Mouse (Mus musculus): ENCODE data around the gene Ctnna2. TPM values are rescaled to one million over a fixed set of nuclear protein-coding genes. Genes with fewer than 3 reads are reported as not detected.

The Ctnna2 gene
- polyA plus RNA-seq, 1 experiment from 2014 or later = 0.12 TPM

- Histone ChIP-seq H3K4me1 (replicated peaks) (no peaks in the 10 kb centered on the region), H3K9me3 (replicated peaks) (no peaks in the 10 kb centered on the region), H3K9ac (no peak overlapping the region), H3K27ac (replicated peaks) (no peak overlapping the region), H3K4me3 (replicated peaks) (no peak overlapping the region), H3K36me3 (replicated peaks) (no peaks in the 10 kb centered on the region), H3K4me2 (no peak overlapping the region), H3K27me3 (no peaks in the 10 kb centered on the region)
- 54% methylated on average over 5 of the region's 5 CpGs for WGBS (ENCODE audit: insufficient replicate concordance)
- no peak for ATAC-seq (ENCODE audit: insufficient read depth)
Measured at GRCm38 (mm10) chr6:77724042-77724951, 255.2 kb downstream of the Ctnna2 start.

DNA sequence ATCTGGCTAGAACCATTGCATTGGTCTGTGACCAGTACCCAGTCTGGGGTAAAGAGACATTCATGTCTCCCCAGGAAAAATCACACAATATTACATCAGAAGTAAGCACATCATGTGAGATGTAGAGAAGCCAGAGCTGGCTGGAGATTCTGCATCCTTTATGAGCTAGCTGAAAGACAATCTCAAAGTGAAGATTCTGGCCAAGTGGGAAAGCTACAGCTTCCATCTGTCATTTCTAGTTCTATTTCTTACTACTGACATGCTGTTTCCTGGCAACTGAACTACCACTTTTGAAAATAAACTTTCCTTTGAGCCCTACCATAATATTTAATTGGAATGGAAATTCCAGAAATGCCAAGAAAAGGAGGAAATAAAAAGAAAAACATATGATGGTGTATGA lies 285.4 kb downstream of the Ctnna2 start:
- Histone ChIP-seq H3K4me2 (no peak overlapping the region), H3K36me3 (replicated peaks) (no peaks in the 10 kb centered on the region), H3K27me3 (no peaks in the 10 kb centered on the region), H3K9ac (no peak overlapping the region), H3K9me3 (replicated peaks) (no peaks in the 10 kb centered on the region), H3K27ac (replicated peaks) (no peak overlapping the region), H3K4me3 (replicated peaks) (no peak overlapping the region), H3K4me1 (replicated peaks) (no peaks in the 10 kb centered on the region)
- no peak for ATAC-seq (ENCODE audit: insufficient read depth)

DNA sequence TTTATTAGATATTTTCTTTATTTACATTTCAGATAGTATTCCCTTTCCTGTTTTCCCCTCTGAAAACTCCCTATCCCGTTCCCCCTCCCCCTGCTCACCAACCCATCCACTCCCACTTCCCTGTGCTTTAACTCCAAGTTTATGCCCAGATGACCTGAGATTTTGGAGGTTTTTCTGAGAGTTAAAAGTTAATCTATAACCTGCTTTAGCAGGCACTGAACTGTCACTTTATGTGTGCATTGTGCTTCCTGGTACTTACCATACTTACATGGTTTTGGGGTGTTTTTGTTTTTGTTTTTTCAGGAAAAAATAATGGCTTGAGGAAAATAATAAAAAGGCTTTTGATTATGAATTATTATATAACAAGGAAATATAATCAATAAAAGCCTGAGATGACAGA lies 292.3 kb downstream of the Ctnna2 start:
- Histone ChIP-seq H3K27me3 (no peaks in the 10 kb centered on the region), H3K4me1 (replicated peaks) (no peaks in the 10 kb centered on the region), H3K36me3 (replicated peaks) (no peaks in the 10 kb centered on the region), H3K4me3 (replicated peaks) (no peak overlapping the region), H3K4me2 (no peak overlapping the region), H3K27ac (replicated peaks) (no peak overlapping the region), H3K9me3 (replicated peaks) (no peaks in the 10 kb centered on the region), H3K9ac (no peak overlapping the region)
- WGBS (ENCODE audit: insufficient replicate concordance) = 43% methylated on average over 1 of the region's 1 CpGs
- no peak for ATAC-seq (ENCODE audit: insufficient read depth)

- 8% methylated on average over 6 of the region's 6 CpGs for WGBS (ENCODE audit: insufficient replicate concordance)
- Histone ChIP-seq H3K27me3 (no peaks in the 10 kb centered on the region), H3K27ac (replicated peaks) (no peak overlapping the region), H3K4me1 (replicated peaks) (no peaks in the 10 kb centered on the region), H3K9ac (no peak overlapping the region), H3K36me3 (replicated peaks) (no peaks in the 10 kb centered on the region), H3K9me3 (replicated peaks) (no peaks in the 10 kb centered on the region), H3K4me2 (no peak overlapping the region), H3K4me3 (replicated peaks) (no peak overlapping the region)
- no peak for ATAC-seq (ENCODE audit: insufficient read depth)
Measured at GRCm38 (mm10) chr6:77650127-77650526, 329.4 kb downstream of the Ctnna2 start.

DNA sequence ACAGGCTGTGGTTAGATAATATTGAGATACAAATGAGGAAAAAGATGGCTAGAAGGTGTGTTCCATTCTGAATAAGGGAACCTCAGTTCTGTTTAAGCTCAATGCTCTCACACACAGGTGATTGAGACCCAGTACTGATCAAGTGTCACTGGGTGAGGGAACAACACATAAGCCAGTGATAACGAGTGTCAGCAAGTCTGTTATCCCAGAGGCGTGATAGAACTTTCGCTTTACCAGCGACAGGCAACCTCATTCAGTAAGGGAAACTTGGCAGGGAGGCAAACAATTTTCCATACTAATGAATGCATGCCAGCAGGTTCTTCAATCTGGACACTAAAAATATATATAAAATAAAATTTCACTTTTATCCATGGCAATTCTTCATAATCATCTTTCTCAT lies 334.9 kb downstream of the Ctnna2 start:
- Histone ChIP-seq H3K4me3 (replicated peaks) (no peak overlapping the region), H3K4me1 (replicated peaks) (no peaks in the 10 kb centered on the region), H3K9me3 (replicated peaks) (no peaks in the 10 kb centered on the region), H3K36me3 (replicated peaks) (no peaks in the 10 kb centered on the region), H3K27ac (replicated peaks) (no peak overlapping the region), H3K9ac (no peak overlapping the region), H3K27me3 (no peaks in the 10 kb centered on the region), H3K4me2 (no peak overlapping the region)
- ATAC-seq (ENCODE audit: insufficient read depth) = no peak
- WGBS (ENCODE audit: insufficient replicate concordance) = 59% methylated on average over 4 of the region's 4 CpGs

DNA sequence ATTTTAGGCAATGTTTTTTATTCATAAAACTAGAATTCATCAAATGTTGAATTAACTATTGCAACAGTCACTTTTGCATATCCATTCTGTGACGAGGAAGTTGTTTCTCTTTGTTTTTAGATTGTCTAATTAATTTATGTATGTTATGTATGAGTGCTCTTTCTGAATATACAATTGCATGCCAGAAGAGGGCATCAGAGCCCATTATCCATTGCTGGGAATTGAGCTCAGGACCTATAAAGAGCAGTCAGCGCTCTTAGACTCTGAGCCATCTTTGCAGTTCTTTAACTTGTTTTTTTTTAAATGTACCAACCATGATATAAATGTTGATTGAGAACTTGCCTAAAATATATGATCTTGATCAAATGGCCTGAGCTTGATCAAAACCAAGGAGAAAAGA lies 340.7 kb downstream of the Ctnna2 start:
- Histone ChIP-seq H3K36me3 (replicated peaks) (no peaks in the 10 kb centered on the region), H3K4me2 (no peak overlapping the region), H3K9ac (no peak overlapping the region), H3K27me3 (no peaks in the 10 kb centered on the region), H3K27ac (replicated peaks) (no peak overlapping the region), H3K4me3 (replicated peaks) (no peak overlapping the region), H3K9me3 (replicated peaks) (no peaks in the 10 kb centered on the region), H3K4me1 (replicated peaks) (no peaks in the 10 kb centered on the region)
- 70% methylated on average over 2 of the region's 2 CpGs for WGBS (ENCODE audit: insufficient replicate concordance)
- no peak for ATAC-seq (ENCODE audit: insufficient read depth)

GRCm38 (mm10) chr6:77633997-77634396 lies 345.5 kb downstream of the Ctnna2 start:
- H3K4me1 ChIP-seq (replicated peaks) = no peaks in the 10 kb centered on the region
- WGBS (ENCODE audit: insufficient replicate concordance) = 40% methylated on average over 9 of the region's 9 CpGs
- no peaks in the 10 kb centered on the region for H3K27me3 ChIP-seq
- H3K27ac ChIP-seq (replicated peaks) = no peak overlapping the region
- H3K4me2 ChIP-seq = no peak overlapping the region
- H3K9me3 ChIP-seq (replicated peaks) = no peaks in the 10 kb centered on the region
- H3K36me3 ChIP-seq (replicated peaks) = no peaks in the 10 kb centered on the region
- no peak for ATAC-seq (ENCODE audit: insufficient read depth)
- H3K4me3 ChIP-seq (replicated peaks) = no peak overlapping the region
- no peak overlapping the region for H3K9ac ChIP-seq

DNA sequence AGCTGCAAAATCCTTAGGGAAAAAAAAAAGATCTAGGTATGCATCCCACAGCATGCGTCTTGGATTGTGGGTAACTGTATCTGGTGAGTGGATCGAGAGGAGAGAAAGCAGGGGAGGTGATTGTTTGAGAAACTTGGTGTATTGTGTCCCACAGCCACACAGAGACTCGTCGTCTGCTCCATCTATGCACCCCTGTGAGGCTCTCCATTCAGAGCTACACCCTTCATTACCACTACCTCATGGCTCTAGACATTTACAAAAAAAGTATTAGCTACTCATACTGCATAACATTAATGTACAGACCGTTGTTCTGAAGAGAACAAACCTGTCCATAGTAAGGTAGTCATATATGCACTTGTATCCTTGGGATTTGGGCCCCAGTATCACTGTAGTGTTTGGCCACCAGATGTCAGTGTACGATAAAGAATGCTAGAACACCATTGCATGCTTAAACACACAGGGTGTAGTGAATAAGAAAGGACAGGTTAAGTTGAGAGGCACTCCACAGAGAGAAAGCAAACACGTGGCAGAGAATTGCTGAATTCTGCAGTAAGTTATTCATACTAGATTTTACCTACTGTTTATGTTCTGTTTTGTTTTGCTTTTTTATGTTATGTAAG lies 350.8 kb downstream of the Ctnna2 start:
- H3K4me1 ChIP-seq (replicated peaks) = no peaks in the 10 kb centered on the region
- H3K27ac ChIP-seq (replicated peaks) = no peak overlapping the region
- no peak overlapping the region for H3K4me2 ChIP-seq
- H3K9me3 ChIP-seq (replicated peaks) = no peaks in the 10 kb centered on the region
- H3K36me3 ChIP-seq (replicated peaks) = no peaks in the 10 kb centered on the region
- H3K27me3 ChIP-seq = no peaks in the 10 kb centered on the region
- no peak for ATAC-seq (ENCODE audit: insufficient read depth)
- no peak overlapping the region for H3K9ac ChIP-seq
- 43% methylated on average over 7 of the region's 7 CpGs for WGBS (ENCODE audit: insufficient replicate concordance)
- H3K4me3 ChIP-seq (replicated peaks) = no peak overlapping the region

- ATAC-seq (ENCODE audit: insufficient read depth) = no peak
Measured at GRCm38 (mm10) chr6:77604642-77605392, 374.7 kb downstream of the Ctnna2 start.

DNA sequence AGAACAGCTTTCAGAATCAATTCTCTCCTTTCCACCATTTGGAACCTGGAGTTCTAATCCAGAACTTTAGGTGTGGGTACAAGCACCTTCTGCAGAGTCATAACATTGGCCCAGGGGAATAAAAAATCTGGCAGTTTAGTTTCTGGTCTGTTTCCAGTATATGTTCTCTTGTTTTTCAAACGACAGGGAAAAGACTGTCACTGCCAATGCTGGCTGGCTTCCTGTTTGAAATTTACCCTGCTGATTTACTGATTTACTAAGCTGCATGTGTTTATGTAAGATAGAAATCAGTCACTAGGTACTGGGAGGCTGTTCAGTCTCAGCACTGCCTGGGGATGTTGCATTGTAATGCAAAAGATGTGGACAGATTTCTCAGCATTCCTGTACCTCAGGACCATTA lies 375.6 kb downstream of the Ctnna2 start:
- no peak overlapping the region for H3K4me3 ChIP-seq (replicated peaks)
- H3K36me3 ChIP-seq (replicated peaks) = no peaks in the 10 kb centered on the region
- H3K9me3 ChIP-seq (replicated peaks) = no peaks in the 10 kb centered on the region
- H3K9ac ChIP-seq = no peak overlapping the region
- 11% methylated on average over 1 of the region's 1 CpGs for WGBS (ENCODE audit: insufficient replicate concordance)
- no peak overlapping the region for H3K4me2 ChIP-seq
- H3K4me1 ChIP-seq (replicated peaks) = no peaks in the 10 kb centered on the region
- no peak for ATAC-seq (ENCODE audit: insufficient read depth)
- H3K27me3 ChIP-seq = no peaks in the 10 kb centered on the region
- no peak overlapping the region for H3K27ac ChIP-seq (replicated peaks)

More at GRCm38 (mm10) chr6:77604642-77605392, 374.7 kb downstream of the Ctnna2 start:
- Histone ChIP-seq H3K27ac (replicated peaks) (no peak overlapping the region), H3K27me3 (no peaks in the 10 kb centered on the region), H3K4me1 (replicated peaks) (no peaks in the 10 kb centered on the region), H3K9ac (no peak overlapping the region), H3K9me3 (replicated peaks) (no peaks in the 10 kb centered on the region), H3K4me2 (no peak overlapping the region), H3K4me3 (replicated peaks) (no peak overlapping the region), H3K36me3 (replicated peaks) (no peaks in the 10 kb centered on the region)
- WGBS (ENCODE audit: insufficient replicate concordance) = 74% methylated on average over 14 of the region's 14 CpGs

GRCm38 (mm10) chr6:77599244-77599643 lies 380.3 kb downstream of the Ctnna2 start:
- no peaks in the 10 kb centered on the region for H3K9me3 ChIP-seq (replicated peaks)
- no peak overlapping the region for H3K4me3 ChIP-seq (replicated peaks)
- no peaks in the 10 kb centered on the region for H3K27me3 ChIP-seq
- H3K4me1 ChIP-seq (replicated peaks) = no peaks in the 10 kb centered on the region
- H3K36me3 ChIP-seq (replicated peaks) = no peaks in the 10 kb centered on the region
- no peak overlapping the region for H3K4me2 ChIP-seq
- no peak overlapping the region for H3K27ac ChIP-seq (replicated peaks)
- WGBS (ENCODE audit: insufficient replicate concordance) = 29% methylated on average over 2 of the region's 2 CpGs
- no peak overlapping the region for H3K9ac ChIP-seq
- ATAC-seq (ENCODE audit: insufficient read depth) = no peak
